Mouse (Mus musculus) urinary bladder, postnatal 4 days (tissue): ENCODE data around the gene Dnajc7.

Experiments
- DNase-seq, 2 experiments: peaks; one replicate each; pipeline ENCODE4 v3.0.0; 2021 to 2022; ENCODE audit warnings: low spot score in 2 of 2

Gene Dnajc7

GRCm38 (mm10) chr11:100580275-100580674 lies 39.7 kb downstream of the Dnajc7 start:
- no peak for DNase-seq

- DNase-seq: no peak
Observed at GRCm38 (mm10) chr11:100579116-100579799, 40.7 kb downstream of the Dnajc7 start.

GRCm38 (mm10) chr11:100577852-100578599 lies 41.9 kb downstream of the Dnajc7 start:
- no peak for DNase-seq

- no peak for DNase-seq
Observed at GRCm38 (mm10) chr11:100576256-100576655, 43.7 kb downstream of the Dnajc7 start.

- no peak for DNase-seq
Observed at GRCm38 (mm10) chr11:100575484-100575855, 44.5 kb downstream of the Dnajc7 start.

GRCm38 (mm10) chr11:100574708-100575483 lies 45.1 kb downstream of the Dnajc7 start, which contains the start of gene Cnp:
Gene Cnp (plus strand): TSS chr11:100574904.
- DNase-seq: peak; percentile 70 to 79

GRCm38 (mm10) chr11:100574188-100574587 lies 45.8 kb downstream of the Dnajc7 start:
- no peak for DNase-seq

- DNase-seq: no peak
Observed at GRCm38 (mm10) chr11:100571202-100571567, 48.8 kb downstream of the Dnajc7 start.

- DNase-seq: peak; percentile 47 to 74
Observed at GRCm38 (mm10) chr11:100570430-100571201, 49.4 kb downstream of the Dnajc7 start.

GRCm38 (mm10) chr11:100569789-100570188 lies 50.2 kb downstream of the Dnajc7 start:
- DNase-seq: no peak

- no peak for DNase-seq
Observed at GRCm38 (mm10) chr11:100568692-100569091, 51.3 kb downstream of the Dnajc7 start.

GRCm38 (mm10) chr11:100567815-100568245 lies 52.1 kb downstream of the Dnajc7 start:
- DNase-seq: no peak

GRCm38 (mm10) chr11:100567229-100567628 lies 52.7 kb downstream of the Dnajc7 start:
- no peak for DNase-seq

- no peak for DNase-seq
Observed at GRCm38 (mm10) chr11:100564703-100565102, 55.3 kb downstream of the Dnajc7 start.

- no peak for DNase-seq
Observed at GRCm38 (mm10) chr11:100564297-100564696, 55.7 kb downstream of the Dnajc7 start.

GRCm38 (mm10) chr11:100561748-100562147 lies 58.2 kb downstream of the Dnajc7 start:
- no peak for DNase-seq

- DNase-seq: no peak
Observed at GRCm38 (mm10) chr11:100559476-100559875, 60.5 kb downstream of the Dnajc7 start.

GRCm38 (mm10) chr11:100557563-100557962 lies 62.4 kb downstream of the Dnajc7 start:
- no peak for DNase-seq

- DNase-seq: no peak
Observed at GRCm38 (mm10) chr11:100555583-100555982, 64.4 kb downstream of the Dnajc7 start.

GRCm38 (mm10) chr11:100552842-100553241 lies 67.1 kb downstream of the Dnajc7 start:
- no peak for DNase-seq

- no peak for DNase-seq
Observed at GRCm38 (mm10) chr11:100550101-100550500, 69.9 kb downstream of the Dnajc7 start.

GRCm38 (mm10) chr11:100549466-100549865 lies 70.5 kb downstream of the Dnajc7 start:
- DNase-seq: no peak
